Mouse (Mus musculus) CH12.LX (cell line): ENCODE results near the gene Unc13b. TPM values are rescaled to one million over a fixed set of nuclear protein-coding genes. Genes with fewer than 3 reads are reported as not detected.

Source experiments
- DNase-seq: peaks from one replicate; pipeline ENCODE4 v3.0.0-alpha.2; 2013; ENCODE audit errors: extremely low read depth
- H3K27ac ChIP-seq: 2 replicates; pipeline ENCODE4 v1.5.1; 2012; ENCODE audit warnings: low read depth, mild to moderate bottlenecking, control low read depth, moderate library complexity; ENCODE audit not compliant: insufficient read depth
- H3K27me3 ChIP-seq: replicated peaks from 2 replicates; pipeline ENCODE3; 2012; ENCODE audit warnings: inconsistent platforms
- H3K36me3 ChIP-seq, 2 experiments: replicated peaks in 1 of 2; 2 replicates each; pipeline versions ENCODE3 to v1.6.1; 2012; ENCODE audit warnings: inconsistent platforms in 1 of 2, low read length in 1 of 2, mild to moderate bottlenecking in 1 of 2, mixed read lengths in 1 of 2, moderate library complexity in 1 of 2; ENCODE audit not compliant: control insufficient read depth in 1 of 2, insufficient read depth in 1 of 2
- H3K4me1 ChIP-seq, 2 experiments: 2 replicates each; pipeline ENCODE4 v1.6.1; 2012; ENCODE audit warnings: inconsistent platforms in 1 of 2, moderate library complexity in 1 of 2; ENCODE audit not compliant: insufficient read depth in 2 of 2, control insufficient read depth in 1 of 2
- H3K4me2 ChIP-seq: 2 replicates; pipeline ENCODE4 v1.6.1; 2012; ENCODE audit warnings: low read depth, mild to moderate bottlenecking, control low read depth; ENCODE audit not compliant: poor library complexity, insufficient read depth, severe bottlenecking
- H3K4me3 ChIP-seq, 3 experiments: fragments of 150-350 bp in 1 of 3; sonication (generic) in 1 of 3; replicated peaks in 1 of 3; 2 replicates each; pipeline versions ENCODE3 to v1.5.1; 2011 to 2012; ENCODE audit warnings: low read depth in 2 of 3, low read length in 2 of 3, mild to moderate bottlenecking in 2 of 3, moderate library complexity in 2 of 3, control low read depth in 1 of 3, improper control_type of control experiment in 1 of 3, inconsistent platforms in 1 of 3, mixed read lengths in 1 of 3; ENCODE audit not compliant: poor library complexity in 1 of 3
- H3K79me2 ChIP-seq: replicated peaks from 2 replicates; pipeline ENCODE4 v1.6.1; 2012; ENCODE audit warnings: mild to moderate bottlenecking, moderate library complexity; ENCODE audit not compliant: control insufficient read depth, poor library complexity, insufficient read depth, severe bottlenecking; ENCODE audit errors: extremely low read depth
- H3K9ac ChIP-seq: 2 replicates; pipeline ENCODE4 v1.6.1; 2012; ENCODE audit warnings: low read depth, mild to moderate bottlenecking, control low read depth, moderate library complexity; ENCODE audit not compliant: insufficient read depth
- H3K9me3 ChIP-seq: replicated peaks from 2 replicates; pipeline ENCODE3; 2012; ENCODE audit warnings: low read length, inconsistent platforms, mixed read lengths
- CHD2 ChIP-seq: IDR thresholded peaks from 2 replicates; pipeline ENCODE4 v1.6.1; 2011; ENCODE audit warnings: low read length, improper control_type of control experiment
- CTCF ChIP-seq, 2 experiments: IDR thresholded peaks in 1 of 2; conservative IDR thresholded peaks in 1 of 2; 2 replicates each; pipeline ENCODE4 v1.5.1; 2011 to 2012; ENCODE audit warnings: low read depth in 2 of 2, low read length in 2 of 2, improper control_type of control experiment in 1 of 2, inconsistent platforms in 1 of 2, mild to moderate bottlenecking in 1 of 2, moderate library complexity in 1 of 2
- ELF1 ChIP-seq: IDR thresholded peaks from 2 replicates; pipeline ENCODE4 v1.6.1; 2014; ENCODE audit warnings: low read depth, mild to moderate bottlenecking, inconsistent platforms, low read length, improper control_type of control experiment
- EP300 ChIP-seq: IDR thresholded peaks from 2 replicates; pipeline ENCODE4 v1.6.1; 2011; ENCODE audit warnings: low read length, improper control_type of control experiment
- ETS1 ChIP-seq: conservative IDR thresholded peaks from 2 replicates; pipeline ENCODE4 v1.6.1; 2012; ENCODE audit warnings: low read depth, mild to moderate bottlenecking, inconsistent platforms, low read length, improper control_type of control experiment, moderate library complexity
- GABPA ChIP-seq: IDR thresholded peaks from 2 replicates; pipeline ENCODE4 v1.6.1; 2012; ENCODE audit warnings: low read depth, low read length, improper control_type of control experiment, inconsistent platforms; ENCODE audit not compliant: insufficient replicate concordance
- HCFC1 ChIP-seq: IDR thresholded peaks from 2 replicates; pipeline ENCODE4 v1.6.1; 2012; ENCODE audit warnings: low read depth, mild to moderate bottlenecking, inconsistent platforms, low read length, improper control_type of control experiment
- IRF4 ChIP-seq: IDR thresholded peaks from 2 replicates; pipeline ENCODE4 v1.6.1; 2014; ENCODE audit warnings: low read depth, mild to moderate bottlenecking, inconsistent platforms, low read length, improper control_type of control experiment
- JUND ChIP-seq: conservative IDR thresholded peaks from 2 replicates; pipeline ENCODE4 v1.6.1; 2011; ENCODE audit warnings: low read depth, low read length, improper control_type of control experiment
- KAT2A ChIP-seq: IDR thresholded peaks from 2 replicates; pipeline ENCODE4 v1.6.1; 2012; ENCODE audit warnings: low read length, improper control_type of control experiment, inconsistent platforms; ENCODE audit not compliant: insufficient replicate concordance
- MAFK ChIP-seq: IDR thresholded peaks from 2 replicates; pipeline ENCODE4 v1.6.1; 2011; ENCODE audit warnings: low read length, improper control_type of control experiment; ENCODE audit not compliant: insufficient replicate concordance
- MAZ ChIP-seq: IDR thresholded peaks from 2 replicates; pipeline ENCODE4 v1.6.1; 2012; ENCODE audit warnings: low read depth, mild to moderate bottlenecking, inconsistent platforms, low read length, improper control_type of control experiment, moderate library complexity
- MEF2A ChIP-seq: IDR thresholded peaks from 2 replicates; pipeline ENCODE4 v1.6.1; 2014; ENCODE audit warnings: low read depth, mild to moderate bottlenecking, inconsistent platforms, low read length, improper control_type of control experiment, borderline replicate concordance
- MXI1 ChIP-seq: IDR thresholded peaks from 2 replicates; pipeline ENCODE4 v1.6.1; 2011; ENCODE audit warnings: mild to moderate bottlenecking, low read depth, low read length, improper control_type of control experiment
- MYC ChIP-seq: IDR thresholded peaks from 2 replicates; pipeline ENCODE4 v1.6.1; 2011; ENCODE audit warnings: low read depth, mild to moderate bottlenecking, improper control_type of control experiment, low read length
- NELFE ChIP-seq: IDR thresholded peaks from 2 replicates; pipeline ENCODE4 v1.6.1; 2011; ENCODE audit warnings: low read depth, low read length, improper control_type of control experiment
- POLR2A ChIP-seq: IDR thresholded peaks from 2 replicates; pipeline ENCODE4 v1.6.1; 2011; ENCODE audit warnings: low read depth, mild to moderate bottlenecking, improper control_type of control experiment, low read length
- RAD21 ChIP-seq: IDR thresholded peaks from 2 replicates; pipeline ENCODE4 v1.6.1; 2011; ENCODE audit warnings: low read depth, mild to moderate bottlenecking, low read length, improper control_type of control experiment, moderate library complexity
- RCOR1 ChIP-seq: conservative IDR thresholded peaks from 2 replicates; pipeline ENCODE4 v1.6.1; 2012; ENCODE audit warnings: low read depth, mild to moderate bottlenecking, inconsistent platforms, low read length, improper control_type of control experiment
- SIN3A ChIP-seq: IDR thresholded peaks from 2 replicates; pipeline ENCODE4 v1.6.1; 2012; ENCODE audit warnings: low read length, improper control_type of control experiment, inconsistent platforms
- SMC3 ChIP-seq: IDR thresholded peaks from 2 replicates; pipeline ENCODE4 v1.6.1; 2011; ENCODE audit warnings: low read depth, low read length, improper control_type of control experiment
- TBP ChIP-seq: conservative IDR thresholded peaks from 2 replicates; pipeline ENCODE4 v1.6.1; 2011; ENCODE audit warnings: low read depth, low read length, improper control_type of control experiment
- TCF12 ChIP-seq: IDR thresholded peaks from 2 replicates; pipeline ENCODE4 v1.6.1; 2014; ENCODE audit warnings: low read depth, mild to moderate bottlenecking, inconsistent platforms, low read length, improper control_type of control experiment
- dilution Hi-C: fragments of 300-500 bp; cut with MboI; formaldehyde crosslinking; loops from 2 replicates; pipeline ENCODE4 v1.14.3; 2020; ENCODE audit warnings: low sequenced_read_pairs; ENCODE audit not compliant: extremely low pct_unique_long_range_greater_than_20kb, extremely low pct_ligation_motif_present
- in situ Hi-C: fragments of 300-500 bp; cut with MboI; formaldehyde crosslinking; loops from 3 replicates; pipeline ENCODE4 v1.14.3; 2019; ENCODE audit warnings: low sequenced_read_pairs, low pct_ligation_motif_present, low pct_unique_long_range_greater_than_20kb, mixed read lengths
- polyA plus RNA-seq: library from polyadenylated mRNA; unstranded; fragments of >175 nt; gene quantifications from 2 replicates; pipeline ENCODE4 v1.2.1, GENCODE M21; 2012; ENCODE audit warnings: low read depth; ENCODE audit not compliant: insufficient read length
- total RNA-seq, 2 experiments: library from RNA; depleted of rRNA; stranded (reverse); fragments of 300-350 nt in 1 of 2; fragments of >200 nt in 1 of 2; gene quantifications; 2 replicates each; pipeline ENCODE4 v1.2.3; 2012 to 2014

Unc13b gene
- total and polyA plus RNA-seq, 3 experiments, result 0.08 to 0.23 (median 0.19) TPM

GRCm38 (mm10) chr4:43031237-43031995 lies 27.3 kb upstream of the Unc13b start, which contains the start of gene Stoml2:
TSS of gene Stoml2 (minus strand) at chr4:43031710.
- Histone ChIP-seq H3K27me3 (no peaks in the 10 kb centered on the region), H3K9ac (peak within 1 kb of the TSS; percentile 95), H3K9me3 (no peaks in the 10 kb centered on the region), H3K27ac (peak within 1 kb of the TSS; percentile 7; the same call in 1 of the 2 replicates), H3K36me3 (peaks cover 26 to 75% of the 10 kb centered on the region in 2 experiments), H3K4me3 (peak within 1 kb of the TSS; percentile 72 to 92 (median 84)), H3K79me2 (peaks cover 11% of the 10 kb centered on the region), H3K4me2 (peak within 1 kb of the TSS; percentile 58), H3K4me1 (peaks cover 5 to 25% of the 10 kb centered on the region in 2 experiments; a peak in 3 of 4 replicates)
- dilution Hi-C loops, result no loop called here
- in situ Hi-C loops, result no loop called here
- TF ChIP-seq CTCF (conservative IDR thresholded peaks at IDR 0.05 in 1 of 2, IDR thresholded peaks at IDR 0.05 in 1 of 2; ENCODE audit: low read depth in 2 of 2, low read length in 2 of 2) (peak in 1 of 2 experiments; percentile 45; a peak in 2 of 4 replicates), KAT2A (peak; percentile 93; the same call in 1 of the 2 replicates), MAZ (peak; percentile 69; the same call in 1 of the 2 replicates), MYC (peak; percentile 35; the same call in 1 of the 2 replicates), MAFK (no peak), POLR2A (peak; percentile 88), EP300 (no peak), ETS1 (peak; percentile 15), CHD2 (no peak), TCF12 (peak; percentile 83), TBP (peak; percentile 87), MXI1 (peak; percentile 64), MEF2A (peak; percentile 64; the same call in 1 of the 2 replicates), ELF1 (peak; percentile 78), GABPA (peak; percentile 75; the same call in 1 of the 2 replicates), IRF4 (peak; percentile 59; the same call in 1 of the 2 replicates), NELFE (peak; percentile 76), SIN3A (peak; percentile 93), JUND (no peak; the same call in 1 of the 2 replicates), SMC3 (no peak), RCOR1 (no peak), HCFC1 (peak; percentile 94), RAD21 (no peak)
- peak; percentile 94 for DNase-seq
